8 mouse cellular contexts compared by ENCODE assay signal in genomic region chr9:21725224-21726121, GRCm38 (mm10). TPM values are rescaled to one million over a fixed set of nuclear protein-coding genes. Genes with fewer than 3 reads are reported as not detected.
DNase-seq lines count a peak whose midpoint lies in the region; ATAC-seq and TF ChIP-seq lines count a peak whose summit lies in the region.

No protein-coding gene starts in this region.

- no peak for ATAC-seq in lung, postnatal 0 days
- no peak for ATAC-seq in forebrain, embryonic 14.5 days
- no peak for ATAC-seq in liver, embryonic 12.5 days
- no peak for ATAC-seq in stomach, embryonic 15.5 days (ENCODE audit: insufficient read depth, low FRiP score, low read depth)

- no peak for TF ChIP-seq EP300 in lung, postnatal 0 days (IDR thresholded peaks at IDR 0.05)

- no peaks in the 10 kb centered on the region for H3K9me3 ChIP-seq in lung, postnatal 0 days (ENCODE audit: low read length)
- H3K9me3 ChIP-seq in forebrain, embryonic 14.5 days (replicated peaks; ENCODE audit: control insufficient read depth, low read length) = no peaks in the 10 kb centered on the region
- no peaks in the 10 kb centered on the region for H3K9me3 ChIP-seq in liver, embryonic 12.5 days (replicated peaks)
- no peaks in the 10 kb centered on the region for H3K9me3 ChIP-seq in stomach, embryonic 15.5 days

- H3K4me3 ChIP-seq in lung, postnatal 0 days (ENCODE audit: low read depth, low read length) = peak overlapping the region; percentile 65; the same call in 1 of the 2 replicates
- H3K4me3 ChIP-seq in forebrain, embryonic 14.5 days (ENCODE audit: low read depth, low read length) = peak overlapping the region; percentile 73
- peak overlapping the region; percentile 82 for H3K4me3 ChIP-seq in liver, embryonic 12.5 days
- H3K4me3 ChIP-seq in stomach, embryonic 15.5 days (replicated peaks) = peak overlapping the region; percentile 76

- WGBS in lung, postnatal 0 days = 40% methylated on average over 23 of the region's 23 CpGs
- 82% methylated on average over 23 of the region's 23 CpGs for WGBS in forebrain, embryonic 14.5 days
- 27% methylated on average over 23 of the region's 23 CpGs for WGBS in liver, embryonic 12.5 days (ENCODE audit: insufficient replicate concordance)
- WGBS in stomach, embryonic 15.5 days = 52% methylated on average over 23 of the region's 23 CpGs

- no peak for TF ChIP-seq CTCF in lung, postnatal 0 days (IDR thresholded peaks at IDR 0.05)

- H3K36me3 ChIP-seq in lung, postnatal 0 days (ENCODE audit: insufficient read depth, low read length) = no peaks in the 10 kb centered on the region
- H3K36me3 ChIP-seq in forebrain, embryonic 14.5 days (ENCODE audit: control insufficient read depth, insufficient read depth, low read length) = peaks cover 9% of the 10 kb centered on the region; the same call in 1 of the 2 replicates
- H3K36me3 ChIP-seq in liver, embryonic 12.5 days = peaks cover 47% of the 10 kb centered on the region
- H3K36me3 ChIP-seq in stomach, embryonic 15.5 days = peaks cover 7% of the 10 kb centered on the region

- H3K4me2 ChIP-seq in lung, postnatal 0 days (replicated peaks; ENCODE audit: low read depth, low read length) = peak overlapping the region; percentile 89
- H3K4me2 ChIP-seq in forebrain, embryonic 14.5 days (ENCODE audit: low read length) = peak overlapping the region; percentile 78
- peak overlapping the region; percentile 96 for H3K4me2 ChIP-seq in liver, embryonic 12.5 days
- peak overlapping the region; percentile 67 for H3K4me2 ChIP-seq in stomach, embryonic 15.5 days

- H3K9ac ChIP-seq in lung, postnatal 0 days (replicated peaks; ENCODE audit: low read depth) = no peak overlapping the region
- peak overlapping the region; percentile 62; the same call in 1 of the 2 replicates for H3K9ac ChIP-seq in forebrain, embryonic 14.5 days (ENCODE audit: low read length)
- H3K9ac ChIP-seq in liver, embryonic 12.5 days = peak overlapping the region; percentile 83
- H3K9ac ChIP-seq in stomach, embryonic 15.5 days = peak overlapping the region; percentile 24; the same call in 1 of the 2 replicates

- peaks cover 8% of the 10 kb centered on the region; the same call in 1 of the 2 replicates for H3K4me1 ChIP-seq in lung, postnatal 0 days (ENCODE audit: insufficient read depth, low read depth, low read length)
- H3K4me1 ChIP-seq in forebrain, embryonic 14.5 days (ENCODE audit: control insufficient read depth, insufficient read depth, low read length) = peaks cover 15% of the 10 kb centered on the region
- peaks cover 76% of the 10 kb centered on the region for H3K4me1 ChIP-seq in liver, embryonic 12.5 days
- H3K4me1 ChIP-seq in stomach, embryonic 15.5 days = peaks cover 25% of the 10 kb centered on the region

- peak; percentile 27 for DNase-seq in lung, postnatal 0 days (ENCODE audit: low spot score)
- DNase-seq in lung, postnatal 10 days = no peak
- no peak for DNase-seq in forebrain, embryonic 14.5 days (ENCODE audit: low spot score)
- DNase-seq in left cerebral cortex, adult 8-10 months (ENCODE audit: low spot score in 2 of 2) = no peak
- DNase-seq in spleen, postnatal 10 days (ENCODE audit: low spot score in 2 of 2) = no peak
- DNase-seq in adrenal gland, postnatal 10 days = no peak

- H3K27me3 ChIP-seq in lung, postnatal 0 days (replicated peaks; ENCODE audit: insufficient read depth, low read length) = no peaks in the 10 kb centered on the region
- no peaks in the 10 kb centered on the region for H3K27me3 ChIP-seq in forebrain, embryonic 14.5 days (replicated peaks; ENCODE audit: control insufficient read depth, insufficient read depth, low read length)
- H3K27me3 ChIP-seq in liver, embryonic 12.5 days (replicated peaks) = no peaks in the 10 kb centered on the region
- no peaks in the 10 kb centered on the region for H3K27me3 ChIP-seq in stomach, embryonic 15.5 days (replicated peaks)

- H3K27ac ChIP-seq in lung, postnatal 0 days (ENCODE audit: low read length) = 0 out of 2 replicates have a peak overlapping the region, but pooled peaks have one; percentile 2
- H3K27ac ChIP-seq in forebrain, embryonic 14.5 days (ENCODE audit: low read depth, low read length) = no peak overlapping the region
- peak overlapping the region; percentile 78 for H3K27ac ChIP-seq in liver, embryonic 12.5 days
- H3K27ac ChIP-seq in stomach, embryonic 15.5 days = peak overlapping the region; percentile 55

RNA-seq across cellular contexts. Expression of gene Ldlr, which starts 2.2 kb away (rescaled TPM):
- polyA plus RNA-seq in lung, postnatal 0 days (2015; fragmentation: Nextera tagmentation; extraction: Ambion mirVana) = 52.2 and 56.8 TPM in 2 replicates
- polyA plus RNA-seq in forebrain, embryonic 14.5 days (2014; fragmentation: Nextera tagmentation; extraction: Ambion mirVana) = 5.2 and 6.8 TPM in 2 replicates
- 31.1 and 32.9 TPM in 2 replicates for polyA plus RNA-seq in liver, embryonic 12.5 days (2016; fragmentation: Nextera tagmentation; extraction: Ambion mirVana)
- 53.8 and 61.0 TPM in 2 replicates for polyA plus RNA-seq in stomach, embryonic 15.5 days (2015; fragmentation: Nextera tagmentation; extraction: Ambion mirVana)
- total RNA-seq in left cerebral cortex, adult 8-10 months (2022) = 10 to 100 TPM; 23.7 to 32.4 (median 28.6) TPM
- total RNA-seq in adrenal gland, postnatal 10 days (2021) = 10 to 100 TPM; 21.6 to 41.6 TPM

RNA-seq across cellular contexts. Expression of gene Spc24, which starts 34.6 kb away (rescaled TPM):
- 13.4 and 15.7 TPM in 2 replicates for polyA plus RNA-seq in lung, postnatal 0 days (2015; fragmentation: Nextera tagmentation; extraction: Ambion mirVana)
- 53.7 and 64.3 TPM in 2 replicates for polyA plus RNA-seq in forebrain, embryonic 14.5 days (2014; fragmentation: Nextera tagmentation; extraction: Ambion mirVana)
- 112 and 114 TPM in 2 replicates for polyA plus RNA-seq in liver, embryonic 12.5 days (2016; fragmentation: Nextera tagmentation; extraction: Ambion mirVana)
- 110 and 119 TPM in 2 replicates for polyA plus RNA-seq in stomach, embryonic 15.5 days (2015; fragmentation: Nextera tagmentation; extraction: Ambion mirVana)
- 1 to 10 TPM; 2.0 to 2.5 (median 2.2) TPM for total RNA-seq in left cerebral cortex, adult 8-10 months (2022)
- total RNA-seq in adrenal gland, postnatal 10 days (2021) = 10 to 100 TPM; 12.6 to 14.3 TPM
